Mouse (Mus musculus): ENCODE measurements around the gene Sugct. TPM values are rescaled to one million over a fixed set of nuclear protein-coding genes. Genes with fewer than 3 reads are reported as not detected.

Gene Sugct
- 1 to 10 TPM; 1.2 TPM for total RNA-seq (2021)
- long read RNA-seq, partial matches to known transcripts, result 0 of 2 reads
- long read RNA-seq, other reads (novel, unspliced or antisense), result 2 of 2 reads

DNA sequence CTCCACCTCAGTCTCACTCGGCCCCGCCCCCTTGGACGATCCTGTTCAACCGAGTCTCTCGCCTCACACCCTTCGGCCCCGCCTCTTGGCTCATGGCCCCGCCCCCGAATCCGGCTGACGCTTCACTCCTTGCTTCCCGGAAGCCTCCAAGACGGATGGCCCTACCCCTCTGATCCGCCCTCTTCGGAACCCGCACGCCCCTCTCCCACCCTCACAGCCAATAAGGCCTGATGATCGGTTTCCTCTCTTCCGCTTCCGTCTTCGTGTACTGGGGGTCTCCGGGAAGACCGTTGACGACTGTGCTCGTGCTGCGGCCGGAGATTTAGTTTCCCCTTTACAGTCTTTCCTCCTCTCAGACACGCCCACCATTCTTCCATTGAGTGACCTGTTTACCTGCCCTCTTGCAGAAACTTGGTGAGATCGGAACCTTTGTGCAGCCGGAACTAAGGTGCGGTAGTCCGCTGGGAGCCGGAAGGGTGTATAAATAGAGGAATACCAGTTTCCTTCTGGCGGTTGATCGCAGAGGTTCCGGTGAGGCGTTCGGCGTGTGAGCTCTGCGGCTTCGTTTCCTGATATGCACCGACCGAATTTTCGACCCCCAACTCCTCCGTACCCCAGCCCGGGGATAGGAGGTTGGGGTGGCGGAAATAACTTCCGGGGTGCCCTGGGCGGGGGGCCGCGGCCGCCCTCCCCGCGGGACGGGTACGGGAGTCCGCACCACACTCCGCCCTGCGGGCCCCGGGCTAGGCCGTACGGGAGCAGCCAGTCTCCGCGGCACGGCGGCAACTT is at the start of gene Sugct, which contains the start of gene Mplkip:
Gene Sugct, minus strand, starts transcription at position 643 of the 789 bp plus-strand sequence.
Gene Mplkip, plus strand, starts transcription at position 282 of the 789 bp plus-strand sequence.
- peak; percentile 100 for DNase-seq (ENCODE audit: low spot score in 2 of 2)

DNA sequence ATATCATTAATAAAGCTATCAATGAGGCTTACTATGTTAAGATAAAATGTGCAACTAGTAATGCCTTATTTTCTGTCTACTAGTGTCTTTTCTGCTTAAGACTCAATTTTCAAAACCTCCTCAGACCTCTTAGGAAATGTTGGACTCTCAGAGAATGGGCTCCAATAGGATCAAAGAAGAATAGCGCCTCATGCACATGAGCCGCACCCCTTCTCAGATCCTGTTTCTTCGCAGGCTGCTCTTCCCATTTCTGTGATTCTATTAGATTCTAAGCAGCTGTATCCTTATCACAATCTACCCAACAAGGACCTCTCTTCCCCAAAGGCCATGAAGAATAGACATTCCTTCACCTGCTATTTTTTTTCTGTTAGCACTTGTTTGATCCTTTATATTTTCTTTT is 33.4 kb upstream of the Sugct start:
- no peak for DNase-seq (ENCODE audit: low spot score in 2 of 2)

DNA sequence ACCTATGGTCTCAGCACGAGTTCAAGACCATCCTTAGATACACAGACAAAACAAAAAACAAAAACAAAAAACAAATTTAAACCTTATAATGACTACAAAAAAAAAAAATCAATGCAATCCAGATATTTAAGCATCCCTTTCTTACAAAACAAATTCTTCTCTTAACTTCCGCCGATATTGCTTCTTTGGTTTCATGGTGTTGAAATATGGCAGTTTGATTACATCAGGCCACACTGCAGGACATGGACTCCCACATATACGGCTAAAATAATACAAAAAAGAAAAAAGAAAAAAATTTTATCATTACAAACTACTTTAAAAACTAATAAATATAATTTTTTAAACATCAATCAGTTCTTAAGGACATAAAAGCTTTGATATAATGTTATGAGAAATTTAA is 32.6 kb upstream of the Sugct start:
- DNase-seq (ENCODE audit: low spot score in 2 of 2), result no peak

DNA sequence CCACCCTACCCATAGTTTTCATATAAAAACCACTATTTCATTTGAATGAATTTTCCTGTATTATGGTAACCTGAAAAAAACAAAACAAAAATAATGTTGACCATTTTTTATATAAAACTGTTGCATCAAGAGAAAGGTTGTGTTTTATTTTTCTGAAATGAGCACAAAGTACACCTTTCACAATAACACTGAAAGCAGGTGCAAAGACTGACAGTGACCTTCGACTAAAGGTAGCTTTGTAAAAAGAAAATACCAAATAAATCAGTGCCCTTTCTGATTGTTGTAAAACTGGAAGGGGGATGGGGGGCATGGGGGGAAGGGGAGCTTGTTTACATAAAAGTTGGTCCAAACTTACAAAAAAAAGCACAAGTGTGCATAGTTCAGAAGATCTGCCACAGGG is 22.0 kb upstream of the Sugct start:
- no peak for DNase-seq (ENCODE audit: low spot score in 2 of 2)

DNA sequence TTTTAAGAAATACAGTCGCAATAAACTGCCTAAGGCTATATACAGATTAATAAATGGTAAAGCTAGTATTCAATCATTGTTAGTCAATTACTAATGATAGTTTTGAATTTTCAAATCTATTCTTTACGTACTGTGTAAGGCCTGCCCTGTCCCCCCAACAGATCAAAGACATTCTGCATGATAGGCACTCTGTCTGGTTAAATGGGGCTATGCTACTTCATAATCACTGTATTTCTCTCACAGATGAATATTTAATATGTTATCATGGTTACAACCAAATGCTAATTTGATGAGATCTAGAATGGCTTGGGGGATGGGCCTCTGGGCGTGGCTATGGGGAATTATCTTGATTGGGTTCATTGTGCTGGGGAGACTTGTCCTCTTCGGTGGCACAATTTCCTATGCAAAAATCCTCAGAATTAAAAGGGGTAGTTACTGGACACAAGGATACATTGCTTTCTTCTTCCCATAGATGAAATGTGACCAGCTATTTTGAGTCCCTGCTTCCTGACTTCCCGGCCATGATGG is 13.5 kb upstream of the Sugct start:
- no peak for DNase-seq (ENCODE audit: low spot score in 2 of 2)

DNA sequence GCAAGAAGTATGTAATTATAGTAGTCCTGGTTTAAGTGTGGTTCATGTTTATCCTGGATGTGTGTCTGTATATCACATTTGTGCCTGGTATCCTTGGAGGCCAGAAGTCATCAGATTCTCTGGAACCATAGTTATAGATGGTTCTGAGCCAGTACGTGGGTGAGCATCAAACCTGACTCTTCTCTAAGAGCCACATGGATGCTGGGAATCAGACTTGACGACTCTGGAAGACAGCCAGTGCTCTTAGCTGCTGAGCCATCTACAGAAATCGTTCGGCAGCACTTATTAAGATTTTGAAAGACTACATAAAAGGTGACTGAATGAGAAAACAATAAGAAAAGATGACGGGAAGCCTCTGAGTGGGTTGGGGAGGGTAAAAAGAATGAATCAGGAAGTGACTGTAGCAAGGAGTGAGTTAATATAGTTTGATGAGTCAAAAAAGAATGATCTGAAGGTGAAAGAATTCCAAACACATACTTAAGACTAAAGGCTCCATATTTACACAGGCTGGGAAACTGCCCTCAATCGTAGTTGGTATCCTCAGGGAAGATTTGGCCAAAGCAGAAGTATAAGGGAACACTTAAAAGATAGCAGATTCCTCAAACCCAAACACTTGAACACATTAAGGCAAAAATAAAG is 10.0 kb upstream of the Sugct start:
- peak in 1 of 2 experiments; percentile 19 for DNase-seq (ENCODE audit: low spot score in 2 of 2)

DNA sequence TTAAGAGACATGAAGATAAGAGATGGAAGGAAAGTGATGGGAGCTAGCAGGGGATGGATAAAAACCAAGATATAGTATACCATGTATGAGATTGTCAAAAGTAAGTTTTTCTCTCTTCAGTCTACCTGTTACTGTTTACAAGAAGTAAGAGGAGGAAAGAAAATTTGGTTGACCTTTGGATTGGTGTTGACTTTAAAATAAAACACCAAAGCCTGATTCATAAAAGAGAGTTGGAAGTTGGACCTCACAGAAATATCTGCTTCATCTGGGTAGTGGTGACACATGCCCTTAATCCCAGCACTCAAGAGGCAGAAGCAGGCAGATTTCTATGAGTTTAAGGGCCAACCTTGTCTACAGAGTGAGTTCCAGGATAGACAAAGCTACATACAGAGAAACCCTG is 7.0 kb upstream of the Sugct start:
- DNase-seq (ENCODE audit: low spot score in 2 of 2), result no peak

DNA sequence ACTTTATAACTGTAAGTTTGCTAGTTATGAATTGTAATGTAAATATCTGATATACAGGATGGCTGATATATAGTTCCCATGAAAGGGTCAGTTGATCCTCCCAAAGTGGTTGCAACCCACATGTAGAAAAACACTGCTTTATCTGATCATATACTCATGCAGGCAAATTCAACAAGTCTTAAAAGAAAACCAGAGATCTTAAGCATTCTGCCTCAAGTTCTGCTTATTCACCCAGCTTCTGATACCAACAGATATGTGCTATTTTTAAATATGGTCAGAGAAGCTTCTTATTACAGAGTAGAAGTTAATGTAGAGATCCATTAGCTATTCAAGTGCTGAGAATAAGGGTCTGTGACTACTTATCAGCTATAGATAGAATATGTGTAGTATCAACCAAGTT is 6.0 kb upstream of the Sugct start:
- no peak for DNase-seq (ENCODE audit: low spot score in 2 of 2)

DNA sequence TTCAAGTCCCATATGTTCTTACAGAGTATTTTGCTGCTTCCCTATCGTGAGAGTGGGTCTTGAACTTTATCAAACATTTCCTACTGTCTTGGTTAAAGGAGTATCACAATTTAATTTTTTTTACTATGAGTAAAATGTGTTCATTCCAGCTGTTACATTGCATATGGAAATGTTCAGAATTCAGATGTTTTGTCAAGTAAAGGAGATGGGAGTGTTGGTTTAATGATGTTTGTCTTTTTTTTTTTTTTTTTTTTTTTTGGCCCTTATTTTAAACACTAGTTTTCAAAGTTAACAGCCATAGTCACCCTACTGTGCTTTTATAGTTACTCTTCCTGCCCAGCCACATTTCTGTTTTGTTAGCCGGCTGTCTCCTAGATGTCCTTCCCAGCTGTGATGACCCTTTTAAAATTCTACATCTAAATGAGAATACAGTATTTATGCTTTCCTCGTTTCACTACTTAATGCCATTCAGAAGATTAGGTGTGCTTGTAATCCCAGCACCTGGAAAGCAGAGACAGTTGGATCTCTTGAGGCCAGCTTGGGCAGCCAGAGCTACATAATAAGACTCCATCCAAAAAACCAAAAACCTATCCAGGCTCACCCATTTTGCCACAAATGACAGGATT is 4.8 kb upstream of the Sugct start:
- no peak for DNase-seq (ENCODE audit: low spot score in 2 of 2)

DNA sequence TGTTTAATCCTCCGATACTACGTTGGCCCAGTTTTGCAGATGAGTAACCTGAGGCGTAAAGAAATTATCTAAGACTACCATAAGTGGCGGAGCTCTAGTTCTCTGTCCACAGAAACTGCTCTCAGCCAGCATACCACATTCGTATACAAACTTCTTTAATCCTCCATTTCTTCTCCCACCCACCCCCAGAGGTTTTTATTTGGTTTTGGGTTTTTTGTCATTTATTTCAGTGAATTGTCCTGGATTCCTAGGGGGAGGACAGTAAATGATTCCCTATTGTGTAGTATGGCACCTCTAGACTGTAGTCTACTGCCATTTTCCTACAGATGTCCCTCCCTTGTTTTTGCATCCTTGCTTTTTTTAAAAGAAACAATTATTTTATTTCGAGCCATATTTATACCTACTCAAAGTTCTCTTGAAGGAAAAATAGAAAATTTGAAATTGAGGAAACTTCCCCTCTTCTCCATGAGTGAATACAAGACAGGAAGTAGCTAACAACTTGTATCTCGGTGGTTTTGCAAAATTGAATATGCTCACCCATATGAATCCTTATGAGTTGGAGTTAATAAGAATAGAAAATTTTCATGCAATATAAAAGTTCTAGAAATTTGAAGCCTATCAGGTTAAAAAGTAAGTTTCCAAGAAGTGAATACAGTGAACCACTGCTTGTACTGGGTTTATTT is 686 bp upstream of the Sugct start:
- DNase-seq (ENCODE audit: low spot score in 2 of 2), result no peak

DNA sequence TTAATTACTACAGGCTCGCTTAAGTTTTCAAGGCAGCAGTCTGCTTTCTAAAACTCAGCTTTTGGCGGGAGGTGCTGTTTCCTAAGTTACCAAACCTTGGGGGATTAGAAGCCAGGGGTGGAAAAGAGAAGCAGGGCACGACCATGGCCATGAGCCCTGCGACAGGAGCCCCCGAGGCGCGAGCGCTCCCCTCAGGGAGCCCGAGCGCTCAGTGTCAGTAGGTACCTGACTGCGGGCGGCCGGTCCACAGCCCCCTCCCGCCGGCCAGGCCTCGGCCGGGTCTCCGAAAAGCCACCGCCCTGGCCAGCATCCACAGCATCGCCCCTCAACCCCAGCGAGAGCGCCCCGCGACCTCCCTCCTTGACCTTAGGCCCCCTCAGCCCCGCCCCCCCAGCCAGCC is 939 bp downstream of the Sugct start:
- no peak for DNase-seq (ENCODE audit: low spot score in 2 of 2)

DNA sequence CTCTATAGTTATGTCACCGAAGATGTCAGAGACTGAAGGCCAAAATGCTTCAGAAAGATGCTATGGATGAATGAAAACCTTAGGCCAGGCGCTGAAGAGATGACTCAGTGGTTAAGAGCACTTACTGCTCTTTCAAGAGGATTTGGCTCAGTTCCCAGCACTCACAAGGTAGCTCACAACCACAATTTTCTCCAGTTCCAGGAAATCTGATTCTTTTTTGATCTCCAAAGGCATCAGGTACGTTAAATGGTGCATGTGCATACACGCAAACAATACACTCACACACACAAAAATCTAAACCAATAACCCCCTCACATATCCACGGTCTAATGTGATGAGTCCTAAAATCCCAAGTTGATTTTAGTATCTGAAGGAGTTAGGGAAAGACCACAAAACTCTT is 1.5 kb downstream of the Sugct start:
- no peak for DNase-seq (ENCODE audit: low spot score in 2 of 2)

DNA sequence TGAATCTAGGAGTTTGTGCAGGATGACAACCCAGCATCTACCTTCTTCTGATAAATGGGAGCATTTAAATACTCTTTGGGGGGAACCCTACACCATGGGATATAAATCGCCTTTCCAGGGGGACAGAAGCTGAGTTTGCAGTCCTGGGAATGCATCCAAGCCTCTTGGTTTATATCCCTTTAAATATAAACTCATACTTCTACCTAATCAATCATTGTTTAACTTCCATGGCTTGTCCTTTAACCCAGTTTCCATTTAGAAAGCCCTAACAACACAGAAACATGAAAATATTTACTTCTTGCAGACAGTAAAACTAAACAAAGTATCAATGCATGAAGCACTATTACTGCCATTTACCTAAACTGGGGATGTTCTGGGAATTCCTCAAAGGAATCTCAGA is 3.9 kb downstream of the Sugct start:
- DNase-seq (ENCODE audit: low spot score in 2 of 2), result no peak

DNA sequence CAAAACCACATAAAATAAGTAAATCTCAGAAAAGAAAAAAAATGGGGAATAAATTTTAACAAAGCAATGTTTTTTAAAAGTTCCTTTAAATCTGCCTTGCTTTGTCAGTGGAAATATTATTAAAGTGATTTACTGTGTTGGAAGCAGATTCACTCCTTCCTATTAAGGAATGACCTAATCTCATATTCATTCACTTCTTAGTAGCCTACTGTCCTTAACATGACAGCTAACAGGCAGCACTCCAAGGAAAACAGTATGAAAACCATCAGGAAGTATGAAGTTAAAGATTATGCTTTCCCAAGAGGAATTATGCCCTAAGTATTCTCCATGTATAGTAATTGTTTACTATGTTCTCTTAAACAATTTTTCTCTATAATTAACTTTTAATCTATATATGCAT is 4.7 kb downstream of the Sugct start:
- DNase-seq (ENCODE audit: low spot score in 2 of 2), result no peak

DNA sequence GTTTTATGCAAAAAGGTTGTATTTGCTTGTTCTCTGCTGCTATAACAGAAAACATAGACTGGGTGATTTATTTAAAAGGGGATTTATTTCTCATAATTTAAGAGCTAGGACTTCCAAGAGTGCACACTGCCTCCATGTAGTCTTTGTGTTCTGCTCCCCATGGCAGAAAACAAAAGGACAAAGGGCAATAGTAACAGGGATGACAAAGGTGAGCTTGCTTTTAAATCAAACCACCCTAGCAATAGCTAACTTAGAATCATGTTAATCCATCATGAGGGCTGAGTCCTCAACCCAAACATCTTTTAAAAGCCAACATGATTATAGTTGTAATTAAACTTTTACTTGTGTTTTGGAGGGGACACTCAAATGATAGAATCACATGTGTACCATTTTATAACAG is 5.9 kb downstream of the Sugct start:
- DNase-seq (ENCODE audit: low spot score in 2 of 2), result no peak

DNA sequence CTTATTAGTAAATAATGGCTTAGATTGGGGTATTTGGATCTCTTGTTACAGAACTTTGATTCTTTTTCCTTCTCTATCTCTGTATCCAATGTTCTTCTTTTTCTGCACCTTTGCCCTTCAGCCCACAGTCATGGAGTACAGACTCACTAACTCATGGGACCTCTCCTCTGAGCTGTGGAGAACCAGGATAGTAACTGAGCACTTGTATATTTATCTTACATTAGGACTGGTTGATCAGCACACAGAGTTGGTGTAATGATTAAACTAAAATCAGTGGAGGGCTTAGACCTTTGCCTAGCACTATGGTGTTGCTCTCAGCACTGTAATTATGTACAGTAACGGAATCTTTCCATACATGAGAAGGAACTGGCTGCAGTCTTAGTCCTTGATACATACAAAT is 24.2 kb downstream of the Sugct start:
- no peak for DNase-seq (ENCODE audit: low spot score in 2 of 2)

DNA sequence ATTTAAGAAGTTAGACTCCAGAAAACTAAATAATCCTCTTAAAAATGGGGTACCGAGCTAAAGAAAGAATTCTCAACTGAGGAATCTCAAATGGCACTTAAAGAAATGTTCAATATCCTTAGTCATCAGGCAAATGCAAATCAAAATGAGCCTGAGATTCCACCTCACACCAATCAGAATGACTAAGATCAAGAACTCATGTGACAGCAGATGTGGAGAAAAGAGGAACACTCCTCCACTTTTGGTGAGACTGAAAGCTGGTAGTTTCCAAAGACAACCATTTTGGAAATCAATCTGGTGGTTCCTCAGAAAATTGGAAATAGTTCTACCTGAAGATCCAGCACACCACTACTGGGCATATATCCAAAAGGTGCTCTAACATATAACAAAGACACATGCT is 28.0 kb downstream of the Sugct start:
- no peak for DNase-seq (ENCODE audit: low spot score in 2 of 2)

DNA sequence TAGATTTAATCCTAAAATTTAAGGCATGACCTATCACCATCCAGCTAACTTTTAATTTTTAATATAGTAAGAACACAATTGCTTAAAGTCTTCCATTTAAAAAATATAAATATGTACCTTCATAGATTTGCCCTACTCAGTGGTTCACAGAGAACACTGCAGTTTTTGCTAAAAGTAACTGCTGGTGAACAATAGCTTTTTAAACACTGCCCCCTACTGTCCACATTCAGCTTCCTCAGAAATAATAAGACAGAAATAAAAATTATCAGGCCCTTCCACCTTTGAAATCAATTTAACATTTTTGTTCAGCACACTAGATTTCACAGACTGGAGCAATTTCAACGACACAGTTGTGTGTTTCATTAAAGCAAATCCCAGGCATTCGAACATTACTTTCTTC is 53.1 kb downstream of the Sugct start:
- DNase-seq (ENCODE audit: low spot score in 2 of 2), result no peak

DNA sequence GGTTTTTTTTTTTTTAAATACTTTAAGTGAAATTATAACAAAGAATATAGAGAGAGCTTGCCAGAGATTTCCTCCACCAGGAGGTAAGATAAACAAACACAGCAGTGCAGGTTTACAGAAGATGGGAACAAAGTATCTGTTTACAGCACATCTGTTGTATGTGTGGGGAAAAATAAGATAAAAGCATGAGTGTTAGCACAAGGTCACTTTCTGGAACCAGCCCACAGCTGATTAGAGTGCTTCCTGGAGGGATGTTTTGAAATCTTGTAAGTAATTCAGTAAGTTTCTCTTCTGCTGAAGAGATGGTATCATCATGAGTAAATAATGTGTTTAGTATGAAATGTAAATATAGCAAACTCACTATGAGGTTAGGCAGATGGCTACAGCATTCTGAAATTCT is 57.3 kb downstream of the Sugct start:
- no peak for DNase-seq (ENCODE audit: low spot score in 2 of 2)

DNA sequence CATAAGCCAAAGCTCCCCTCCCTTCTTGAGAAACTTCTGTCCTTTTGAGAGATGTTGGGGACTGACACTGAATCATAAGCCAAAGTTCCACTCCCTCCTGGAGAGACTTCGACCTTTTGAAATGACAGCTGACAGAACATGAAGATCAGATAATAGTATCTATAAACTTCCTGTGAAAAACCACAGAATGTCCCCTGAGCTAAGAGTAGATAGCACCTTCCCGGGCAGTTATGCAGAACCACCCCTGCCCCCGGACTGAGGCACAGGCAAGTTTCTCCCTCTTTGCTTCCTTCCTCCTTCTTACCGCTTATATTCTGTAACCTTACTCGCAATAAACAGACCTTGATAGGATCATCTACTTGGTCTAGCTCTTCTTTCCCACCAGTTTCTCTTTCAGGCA is 68.2 kb downstream of the Sugct start:
- DNase-seq (ENCODE audit: low spot score in 2 of 2), result no peak

DNA sequence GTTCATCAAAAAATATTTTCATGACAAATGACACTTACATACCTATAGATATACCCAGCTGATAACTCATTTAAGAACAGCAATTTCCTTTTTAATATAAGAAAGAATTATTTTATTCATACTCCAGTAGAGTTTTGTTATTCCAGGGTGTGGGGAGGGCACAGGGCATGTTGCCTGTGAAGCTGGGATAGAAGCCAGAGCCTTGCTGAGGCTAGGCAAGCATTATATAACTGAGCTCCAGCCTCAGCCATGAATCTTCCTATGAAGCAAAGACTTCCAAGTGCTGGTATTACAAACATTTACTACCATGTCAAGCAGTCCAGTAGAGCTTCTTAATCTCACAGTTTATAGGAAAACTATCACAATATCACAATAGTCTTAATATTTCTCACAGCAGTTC is 70.4 kb downstream of the Sugct start:
- no peak for DNase-seq (ENCODE audit: low spot score in 2 of 2)

DNA sequence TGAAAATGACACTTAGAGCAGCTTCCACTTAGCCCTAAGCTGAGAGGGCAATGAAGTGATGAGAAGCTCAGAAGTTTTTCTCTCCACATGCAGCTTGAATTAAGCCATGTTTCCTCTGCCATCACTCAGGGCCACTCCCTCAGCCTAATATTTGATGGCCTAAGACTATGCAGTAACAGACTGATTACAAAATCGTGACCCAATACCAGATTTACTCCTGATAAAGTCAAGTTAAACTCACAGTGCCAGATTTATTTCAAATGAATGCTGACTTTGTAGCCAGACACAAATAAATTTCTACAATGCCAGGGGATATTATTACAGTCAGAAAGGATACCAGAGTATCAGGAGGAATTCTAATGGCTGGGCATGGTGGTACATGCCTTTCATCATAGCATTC is 89.1 kb downstream of the Sugct start:
- DNase-seq (ENCODE audit: low spot score in 2 of 2), result no peak
